Mouse (Mus musculus) MEL (cell line): ENCODE results near the gene Rnf208.

Source experiments
- CTCF ChIP-seq, 3 experiments: IDR thresholded peaks in 2 of 3; conservative IDR thresholded peaks in 1 of 3; 2 replicates each; pipeline ENCODE4 v1.5.1; 2011 to 2012; ENCODE audit warnings: low read length in 3 of 3, low read depth in 2 of 3, mild to moderate bottlenecking in 2 of 3, improper control_type of control experiment in 1 of 3, inconsistent platforms in 1 of 3, mixed read lengths in 1 of 3, moderate library complexity in 1 of 3; ENCODE audit not compliant: control insufficient read depth in 1 of 3, insufficient read depth in 1 of 3, poor library complexity in 1 of 3, severe bottlenecking in 1 of 3
- EP300 ChIP-seq, 2 experiments: IDR thresholded peaks; 2 replicates each; pipeline ENCODE4 v1.6.1; 2011; ENCODE audit warnings: improper control_type of control experiment in 2 of 2, low read length in 2 of 2, low read depth in 1 of 2, mild to moderate bottlenecking in 1 of 2
- GATA1 ChIP-seq: IDR thresholded peaks from 2 replicates; pipeline ENCODE4 v1.6.1; 2011; ENCODE audit warnings: low read depth, low read length, improper control_type of control experiment
- MAX ChIP-seq: IDR thresholded peaks from 2 replicates; pipeline ENCODE4 v1.6.1; 2011; ENCODE audit warnings: low read length, improper control_type of control experiment
- MXI1 ChIP-seq: IDR thresholded peaks from 2 replicates; pipeline ENCODE4 v1.6.1; 2011; ENCODE audit warnings: mild to moderate bottlenecking, low read depth, low read length, improper control_type of control experiment
- MYB ChIP-seq: IDR thresholded peaks from 2 replicates; pipeline ENCODE4 v1.6.1; 2011; ENCODE audit warnings: mild to moderate bottlenecking, low read depth, low read length, improper control_type of control experiment
- POLR2A ChIP-seq, 2 experiments: IDR thresholded peaks; 2 replicates each; pipeline ENCODE4 v1.6.1; 2011 to 2012; ENCODE audit warnings: low read length in 2 of 2, mild to moderate bottlenecking in 2 of 2, control low read depth in 1 of 2, improper control_type of control experiment in 1 of 2, low read depth in 1 of 2, moderate library complexity in 1 of 2; ENCODE audit not compliant: control insufficient read depth in 1 of 2, insufficient read depth in 1 of 2, poor library complexity in 1 of 2
- SMC3 ChIP-seq: IDR thresholded peaks from 2 replicates; pipeline ENCODE4 v1.6.1; 2011; ENCODE audit warnings: low read depth, low read length, improper control_type of control experiment
- USF1 ChIP-seq: IDR thresholded peaks from 2 replicates; pipeline ENCODE4 v1.6.1; 2014; ENCODE audit warnings: low read depth, mild to moderate bottlenecking, inconsistent platforms, low read length, improper control_type of control experiment, moderate library complexity
- ZC3H11A ChIP-seq: IDR thresholded peaks from 2 replicates; pipeline ENCODE4 v1.6.1; 2012; ENCODE audit warnings: low read depth, mild to moderate bottlenecking, inconsistent platforms, low read length, improper control_type of control experiment

- no peak for TF ChIP-seq CTCF (IDR thresholded peaks at IDR 0.05 in 2 of 3, conservative IDR thresholded peaks at IDR 0.05 in 1 of 3; ENCODE audit: control insufficient read depth in 1 of 3, insufficient read depth in 1 of 3, low read depth in 2 of 3, low read length in 3 of 3, poor library complexity in 1 of 3, severe bottlenecking in 1 of 3)
- TF ChIP-seq ZC3H11A, result no peak
- TF ChIP-seq POLR2A (IDR thresholded peaks at IDR 0.05; ENCODE audit: control insufficient read depth in 1 of 2, insufficient read depth in 1 of 2, low read depth in 1 of 2, low read length in 2 of 2, poor library complexity in 1 of 2), result no peak
- TF ChIP-seq GATA1, result no peak
- no peak for TF ChIP-seq USF1
- TF ChIP-seq MYB, result no peak
- TF ChIP-seq MAX, result no peak
- no peak for TF ChIP-seq EP300 (IDR thresholded peaks at IDR 0.05; ENCODE audit: low read depth in 1 of 2, low read length in 2 of 2)
- TF ChIP-seq MXI1, result no peak
- no peak for TF ChIP-seq SMC3
Measured at GRCm38 (mm10) chr2:25240310-25240709, 1.7 kb upstream of the Rnf208 start.
